Mouse (Mus musculus) ovary, adult 2 months (tissue): ENCODE measurements around the gene Mfsd9. TPM values are rescaled to one million over a fixed set of nuclear protein-coding genes. Genes with fewer than 3 reads are reported as not detected.

Source experiments
- polyA plus RNA-seq: library from polyadenylated mRNA; depleted of rRNA; stranded (reverse); fragments of >200 nt; gene quantifications from 2 replicates; pipeline ENCODE4 v1.2.3, GENCODE M21; 2012; rRNA removed

Mfsd9 gene
- polyA plus RNA-seq, result 4.2 and 4.9 TPM in 2 replicates

DNA sequence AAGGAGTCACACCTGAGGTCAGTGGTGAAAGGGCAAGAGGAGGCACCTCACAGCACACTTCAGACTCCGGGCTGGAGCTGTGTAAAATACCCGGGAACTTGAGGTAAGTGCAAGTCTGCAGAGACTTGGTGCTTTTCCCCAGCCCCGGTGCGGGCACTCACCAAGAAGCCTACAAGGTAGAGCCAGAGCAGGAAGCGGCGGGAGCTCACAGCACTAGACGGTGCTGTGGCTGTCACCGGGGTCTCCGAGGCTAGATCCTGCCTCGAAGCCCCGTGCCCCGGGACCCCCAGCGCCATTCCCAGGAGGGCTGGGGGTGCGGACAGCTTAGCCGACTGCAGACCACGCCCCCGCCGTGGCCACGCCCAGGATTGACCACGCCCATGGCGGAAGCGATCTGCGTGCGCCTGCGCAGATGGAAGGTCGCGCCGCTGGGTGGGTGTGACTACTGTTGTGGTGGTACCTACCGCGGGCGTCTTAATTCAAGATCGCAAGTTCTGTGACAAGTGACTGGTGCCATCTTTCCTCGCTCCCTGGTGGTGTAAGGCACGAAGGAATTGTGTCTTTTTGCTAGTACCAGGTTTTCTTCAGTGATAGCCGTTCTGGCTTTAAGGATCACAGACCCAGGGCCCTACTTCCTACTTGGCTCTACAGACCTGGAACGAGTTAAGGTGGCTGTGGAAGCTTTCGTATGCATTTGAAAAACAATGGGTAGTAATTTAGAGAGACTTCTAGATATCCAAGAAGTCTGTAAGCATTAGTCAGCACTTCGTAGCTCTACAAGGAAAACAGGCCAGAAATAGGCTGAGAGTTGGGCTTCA lies at the start of gene Mfsd9:
Gene Mfsd9 (minus strand): TSS at position 364 of the 818 bp plus-strand sequence.

GRCm38 (mm10) chr1:40805351-40805750 lies 14.9 kb upstream of the Mfsd9 start, which contains the start of gene Tmem182:
Gene Tmem182, plus strand, starts transcription at chr1:40805601.

Other genes starting within 250 kb of the Mfsd9 start
- gene Slc9a4, start 210.6 kb downstream of the Mfsd9 start, polyA plus RNA-seq, result 0.08 and 0.26 TPM in 2 replicates
- gene Slc9a2, start 110.1 kb downstream of the Mfsd9 start, polyA plus RNA-seq, result 2.9 and 3.3 TPM in 2 replicates
- gene Tmem182, start 14.9 kb upstream of the Mfsd9 start, polyA plus RNA-seq, result 1.0 and 1.2 TPM in 2 replicates